Mouse (Mus musculus) T-helper 17 cell (primary cell): Measurements from ENCODE around the gene Cxcr4.

ENCODE experiments used
- in situ Hi-C, 2 experiments: fragments of 300-600 bp; cut with MboI, MseI; formaldehyde crosslinking; loops; 1 replicate in 1 of 2; 2 replicates in 1 of 2; pipeline ENCODE4 v1.15.1; 2025; ENCODE audit warnings: high pct_unique_total_duplicates in 2 of 2

Cxcr4 gene

GRCm38 (mm10) chr1:128540213-128540612, 51.9 kb downstream of the Cxcr4 start:
- in situ Hi-C loops, result no loop called here

DNA sequence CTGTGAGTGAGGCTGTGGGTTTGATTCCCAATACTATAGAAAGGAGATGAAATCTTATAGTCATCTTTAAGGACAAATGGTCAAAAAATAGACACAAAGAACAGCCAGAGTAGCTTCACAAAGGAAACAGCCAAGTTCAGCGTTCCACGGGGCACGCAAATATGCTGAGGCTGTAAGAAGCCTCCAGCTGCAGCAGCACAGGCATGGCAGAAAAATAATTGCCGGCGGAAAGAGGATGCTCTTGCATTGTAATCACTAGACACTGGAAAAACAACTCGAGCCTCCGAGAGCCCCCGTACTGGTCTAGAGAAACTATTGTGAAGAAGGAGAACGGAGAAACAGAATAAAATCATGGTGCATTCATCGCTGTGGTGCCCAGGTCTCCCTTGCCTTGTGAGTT, 52.5 kb downstream of the Cxcr4 start:
- in situ Hi-C loops, result no loop called here
